Mouse (Mus musculus) heart, adult 2 months (tissue): ENCODE measurements around the gene Fam111a.

Source experiments
- CTCF ChIP-seq: fragments of 200-600 bp; IDR thresholded peaks from 2 replicates; pipeline ENCODE4 v1.8.1; 2022; ENCODE audit warnings: antibody characterized with exemption, mild to moderate bottlenecking, moderate library complexity
- POLR2A ChIP-seq: fragments of 200-500 bp; IDR thresholded peaks from 2 replicates; pipeline ENCODE4 v1.6.1; 2011; ENCODE audit warnings: mild to moderate bottlenecking, low read depth, low read length, control low read depth; ENCODE audit not compliant: insufficient read depth

- TF ChIP-seq CTCF (no peak), POLR2A (no peak)
Observed at GRCm38 (mm10) chr19:12575107-12575506, 29.6 kb downstream of the Fam111a start.
